ENCODE assay signal across 9 mouse cellular contexts in the genomic region with DNA sequence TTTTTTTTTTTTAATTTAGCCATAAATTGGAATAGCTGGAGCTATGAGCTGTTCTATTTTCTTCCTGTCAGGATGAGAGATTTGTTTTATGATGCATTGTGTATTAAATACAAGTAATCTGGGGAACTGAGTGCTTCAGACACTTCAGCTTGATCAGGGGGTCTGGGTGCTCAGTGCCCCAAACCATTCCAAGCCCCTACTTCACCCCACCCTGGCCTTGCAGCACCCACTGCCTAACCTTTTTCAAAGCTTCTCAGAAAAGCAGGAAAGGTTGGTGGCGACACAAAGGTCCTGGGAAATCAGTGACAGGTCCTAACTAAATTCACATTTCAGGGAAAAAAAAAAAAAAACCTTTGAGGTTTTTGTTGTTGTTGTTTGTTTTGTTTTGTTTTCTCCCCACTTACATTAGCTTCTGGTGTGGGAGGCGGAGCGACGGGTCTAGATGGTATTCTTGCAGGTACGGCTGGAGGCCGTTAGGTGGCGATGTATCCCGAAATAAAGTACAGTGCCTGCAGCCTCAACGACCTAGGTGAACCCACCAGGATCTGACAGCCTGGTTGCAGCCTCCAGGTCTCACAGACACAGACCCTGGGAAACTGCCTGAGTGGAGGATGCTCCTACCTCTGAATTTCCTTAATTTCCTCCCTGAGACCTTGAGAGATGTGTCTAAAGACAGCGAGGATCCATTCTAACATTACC.
DNase-seq lines count a peak whose midpoint lies in the region; ATAC-seq and TF ChIP-seq lines count a peak whose summit lies in the region.
"Had no signal": no experiment of that assay in that cellular context is flagged by ENCODE, and none has a peak within 500 bp of the region (broad histone marks: within the 10 kb centered on the region; RNA-seq: fewer than 3 reads in every experiment).

No protein-coding gene starts in this region.

- peaks cover 19% of the 10 kb centered on the region for H3K4me1 ChIP-seq in E14TG2a.4 (replicated peaks; ENCODE audit: low read depth, low read length)
- no peaks in the 10 kb centered on the region for H3K4me1 ChIP-seq in bone marrow macrophage, adult 2 months (ENCODE audit: control insufficient read depth, insufficient read depth, low read length)
- peaks cover 4% of the 10 kb centered on the region; the same call in 1 of the 2 replicates for H3K4me1 ChIP-seq in forebrain, embryonic 14.5 days (ENCODE audit: control insufficient read depth, insufficient read depth, low read length)
- H3K4me1 ChIP-seq in lung, embryonic 14.5 days (ENCODE audit: insufficient read depth), result peaks cover 17% of the 10 kb centered on the region; the same call in 1 of the 2 replicates

- intact Hi-C loops in heart, postnatal 14 days (cut with DNase I), result loop anchor here (10.0 kb wide), 6 partner anchors 90 to 350 kb away; no protein-coding TSS in a partner anchor

- no peaks in the 10 kb centered on the region for H3K36me3 ChIP-seq in E14TG2a.4 (ENCODE audit: insufficient read depth, low read length)
- H3K36me3 ChIP-seq in forebrain, embryonic 14.5 days (ENCODE audit: control insufficient read depth, insufficient read depth, low read length), result no peaks in the 10 kb centered on the region
- no peaks in the 10 kb centered on the region for H3K36me3 ChIP-seq in lung, embryonic 14.5 days (ENCODE audit: insufficient read depth)
- H3K36me3 ChIP-seq: embryonic facial prominence, embryonic 15.5 days had no signal

- 7% methylated on average over 10 of the region's 10 CpGs for WGBS in forebrain, embryonic 14.5 days
- WGBS in lung, embryonic 14.5 days, result 11% methylated on average over 10 of the region's 10 CpGs

- DNase-seq in forebrain, embryonic 14.5 days (ENCODE audit: low spot score), result peak; percentile 84
- DNase-seq in heart, postnatal 14 days, result peak; percentile 82
- DNase-seq in kidney, postnatal 4 days, result peak; percentile 82 to 89
- DNase-seq in lung, embryonic 14.5 days, result peak; percentile 90
- peak; percentile 23 for DNase-seq in retina, postnatal 7 days (ENCODE audit: low read depth, low spot score)
- DNase-seq in natural killer cell, adult 2 months (ENCODE audit: low spot score in 2 of 2), result no peak

- peak; percentile 60 for TF ChIP-seq CTCF in E14TG2a.4 (conservative IDR thresholded peaks at IDR 0.05; ENCODE audit: low read length)
- peak; percentile 24; the same call in 1 of the 2 replicates for TF ChIP-seq CTCF in bone marrow macrophage, adult 2 months (IDR thresholded peaks at IDR 0.05; ENCODE audit: low read depth, low read length)
- peak; percentile 86 for TF ChIP-seq CTCF in lung, embryonic 14.5 days (IDR thresholded peaks at IDR 0.05; ENCODE audit: low read depth)

- no peak for TF ChIP-seq POLR2A in bone marrow macrophage, adult 2 months (IDR thresholded peaks at IDR 0.05; ENCODE audit: borderline replicate concordance, low read depth, low read length)

- H3K27ac ChIP-seq in bone marrow macrophage, adult 2 months (ENCODE audit: insufficient read depth, low read depth, low read length), result no peak overlapping the region
- no peak overlapping the region for H3K27ac ChIP-seq in forebrain, embryonic 14.5 days (ENCODE audit: low read depth, low read length)
- no peak overlapping the region for H3K27ac ChIP-seq in lung, embryonic 14.5 days (ENCODE audit: low read depth)
- H3K27ac ChIP-seq: embryonic facial prominence, embryonic 15.5 days had no signal

- peaks cover 27% of the 10 kb centered on the region for H3K27me3 ChIP-seq in E14TG2a.4 (ENCODE audit: insufficient read depth, low read length)
- peaks cover 19% of the 10 kb centered on the region; the same call in 1 of the 2 replicates for H3K27me3 ChIP-seq in forebrain, embryonic 14.5 days (replicated peaks; ENCODE audit: control insufficient read depth, insufficient read depth, low read length)
- H3K27me3 ChIP-seq in lung, embryonic 14.5 days (ENCODE audit: insufficient read depth, low read length), result no peaks in the 10 kb centered on the region

- no peak overlapping the region for H3K9ac ChIP-seq in forebrain, embryonic 14.5 days (ENCODE audit: low read length)
- no peak overlapping the region for H3K9ac ChIP-seq in lung, embryonic 14.5 days
- H3K9ac ChIP-seq: embryonic facial prominence, embryonic 15.5 days had no signal

- no peaks in the 10 kb centered on the region for H3K9me3 ChIP-seq in E14TG2a.4 (ENCODE audit: low read length)
- H3K9me3 ChIP-seq in forebrain, embryonic 14.5 days (replicated peaks; ENCODE audit: control insufficient read depth, low read length), result no peaks in the 10 kb centered on the region
- H3K9me3 ChIP-seq in lung, embryonic 14.5 days (ENCODE audit: low read depth, low read length), result no peaks in the 10 kb centered on the region
- H3K9me3 ChIP-seq: embryonic facial prominence, embryonic 15.5 days had no signal

- H3K4me2 ChIP-seq in forebrain, embryonic 14.5 days (ENCODE audit: low read length), result no peak overlapping the region
- H3K4me2 ChIP-seq in lung, embryonic 14.5 days, result no peak overlapping the region
- H3K4me2 ChIP-seq: embryonic facial prominence, embryonic 15.5 days had no signal

- peak; percentile 78 for ATAC-seq in forebrain, embryonic 14.5 days
- ATAC-seq in lung, embryonic 14.5 days (ENCODE audit: insufficient read depth), result peak; percentile 52; the same call in 1 of the 2 replicates

- H3K4me3 ChIP-seq in E14TG2a.4 (replicated peaks; ENCODE audit: low read length), result no peak overlapping the region
- no peak overlapping the region for H3K4me3 ChIP-seq in bone marrow macrophage, adult 2 months (ENCODE audit: insufficient read depth, low read length)
- H3K4me3 ChIP-seq in forebrain, embryonic 14.5 days (ENCODE audit: low read depth, low read length), result no peak overlapping the region
- no peak overlapping the region for H3K4me3 ChIP-seq in lung, embryonic 14.5 days (ENCODE audit: low read depth, low read length)
- H3K4me3 ChIP-seq: embryonic facial prominence, embryonic 15.5 days had no signal

Comparison
In these comparisons a context has a peak if more than half of its experiments do, and no peak if none do; other contexts are left out.
1. CTCF ChIP-seq: peak in every context shown above with its lines; median percentile 86 in lung, embryonic 14.5 days; 60 in E14TG2a.4; 24 in bone marrow macrophage, adult 2 months.
2. DNase-seq: peak in forebrain, embryonic 14.5 days (single experiment), heart, postnatal 14 days (2 of 2), kidney, postnatal 4 days (2 of 2), lung, embryonic 14.5 days (single experiment) and retina, postnatal 7 days (single experiment); none in natural killer cell, adult 2 months (0 of 2).